Comparison of ENCODE assay signal across 8 mouse cellular contexts in the genomic region with DNA sequence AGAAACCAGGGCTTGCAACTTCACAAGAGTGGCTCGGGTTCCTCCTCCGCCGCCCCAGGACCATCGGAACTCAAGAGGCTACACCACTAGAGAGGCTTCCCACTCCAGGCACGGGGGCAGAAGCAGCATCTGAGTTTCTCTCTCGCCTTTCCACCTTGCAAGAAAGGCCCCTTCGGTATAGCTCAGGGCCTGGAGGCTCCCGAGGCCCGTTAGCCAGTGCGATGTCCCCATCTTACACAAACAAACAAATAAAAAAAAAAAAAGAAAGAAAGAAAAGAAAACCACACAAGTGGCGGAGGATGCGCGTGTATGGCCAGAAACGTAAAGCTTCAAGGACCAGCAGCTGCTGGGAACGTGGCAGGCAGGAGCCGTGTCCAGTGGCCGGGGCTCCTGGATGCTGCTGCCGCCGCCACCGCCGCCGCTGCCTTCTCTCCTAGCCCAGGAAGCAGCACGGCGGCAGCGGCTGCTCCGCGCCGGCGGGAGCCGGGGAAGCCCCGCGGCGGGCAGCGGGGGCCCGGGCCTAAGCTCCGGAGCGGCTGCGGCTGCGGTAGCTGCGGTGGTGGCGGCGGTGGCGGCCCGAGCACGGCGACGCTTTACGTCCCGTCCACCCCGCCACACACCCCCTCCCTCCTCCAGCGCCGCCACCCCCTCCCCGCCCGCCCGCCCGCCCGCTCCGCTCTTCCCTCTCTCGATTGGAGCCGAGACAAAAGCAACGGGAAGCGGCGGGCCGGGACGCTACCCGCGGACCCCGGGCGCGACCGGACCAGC. TPM values are rescaled to one million over a fixed set of nuclear protein-coding genes. Genes with fewer than 3 reads are reported as not detected.
DNase-seq lines count a peak whose midpoint lies in the region; ATAC-seq and TF ChIP-seq lines count a peak whose summit lies in the region.

No protein-coding gene starts in this region.

- peak; percentile 20 to 41 for DNase-seq in heart, adult 18-20 months
- no peak for DNase-seq in heart, adult 8-10 months (ENCODE audit: low spot score)
- DNase-seq in cerebellum, postnatal 14 days = peak; percentile 63 to 66
- peak; percentile 29 for DNase-seq in frontal cortex, postnatal 36 days (ENCODE audit: low spot score in 2 of 2)
- DNase-seq in intestine, embryonic 14.5 days (ENCODE audit: low spot score) = peak; percentile 84
- peak in 1 of 2 experiments; percentile 60 for DNase-seq in spleen, adult 2 months (ENCODE audit: low read depth in 1 of 2, low spot score in 2 of 2)

- H3K9me3 ChIP-seq in intestine, embryonic 14.5 days (ENCODE audit: control insufficient read depth, low read length) = no peaks in the 10 kb centered on the region
- no peaks in the 10 kb centered on the region for H3K9me3 ChIP-seq in limb, embryonic 13.5 days
- no peaks in the 10 kb centered on the region for H3K9me3 ChIP-seq in midbrain, embryonic 13.5 days

- H3K9ac ChIP-seq in intestine, embryonic 14.5 days (ENCODE audit: low read length) = peak overlapping the region; percentile 97
- H3K9ac ChIP-seq in limb, embryonic 13.5 days = peak overlapping the region; percentile 98
- peak overlapping the region; percentile 97 for H3K9ac ChIP-seq in midbrain, embryonic 13.5 days (replicated peaks)

- no peak for TF ChIP-seq CTCF in spleen, adult 2 months (IDR thresholded peaks at IDR 0.05; ENCODE audit: extremely low read depth, insufficient read depth, insufficient read length, insufficient replicate concordance)

- no peaks in the 10 kb centered on the region for H3K27me3 ChIP-seq in intestine, embryonic 14.5 days (replicated peaks; ENCODE audit: control insufficient read depth, insufficient read depth, low read length)
- H3K27me3 ChIP-seq in limb, embryonic 13.5 days = no peaks in the 10 kb centered on the region
- no peaks in the 10 kb centered on the region for H3K27me3 ChIP-seq in midbrain, embryonic 13.5 days
- H3K27me3 ChIP-seq in spleen, adult 2 months (ENCODE audit: control insufficient read depth, insufficient read depth, low read length) = no peaks in the 10 kb centered on the region

- under 1% methylated on average over 40 of the region's 71 CpGs for WGBS in intestine, embryonic 14.5 days
- WGBS in limb, embryonic 13.5 days = under 1% methylated on average over 51 of the region's 71 CpGs
- under 1% methylated on average over 41 of the region's 71 CpGs for WGBS in midbrain, embryonic 13.5 days
- 0% methylated on average over 29 of the region's 71 CpGs for WGBS in spleen, adult 2 months

- peaks cover 8% of the 10 kb centered on the region; the same call in 1 of the 2 replicates for H3K4me1 ChIP-seq in intestine, embryonic 14.5 days (replicated peaks; ENCODE audit: control insufficient read depth, insufficient read depth, low read length)
- peaks cover 24% of the 10 kb centered on the region for H3K4me1 ChIP-seq in limb, embryonic 13.5 days
- peaks cover 26% of the 10 kb centered on the region for H3K4me1 ChIP-seq in midbrain, embryonic 13.5 days (replicated peaks)
- H3K4me1 ChIP-seq in spleen, adult 2 months (ENCODE audit: control insufficient read depth, insufficient read depth, insufficient read length) = peaks cover 4% of the 10 kb centered on the region

- peak; percentile 75 for ATAC-seq in intestine, embryonic 14.5 days (replicated peaks; ENCODE audit: low FRiP score, low TSS enrichment, low read depth)
- peak; percentile 75 for ATAC-seq in limb, embryonic 13.5 days (ENCODE audit: low FRiP score, low read depth)
- ATAC-seq in midbrain, embryonic 13.5 days = peak; percentile 88

- H3K4me2 ChIP-seq in intestine, embryonic 14.5 days (ENCODE audit: low read length) = peak overlapping the region; percentile 67
- H3K4me2 ChIP-seq in limb, embryonic 13.5 days (replicated peaks) = peak overlapping the region; percentile 69
- peak overlapping the region; percentile 81 for H3K4me2 ChIP-seq in midbrain, embryonic 13.5 days (replicated peaks)

- TF ChIP-seq POLR2A in spleen, adult 2 months (IDR thresholded peaks at IDR 0.05; ENCODE audit: low read depth, low read length) = no peak

- H3K36me3 ChIP-seq in intestine, embryonic 14.5 days (ENCODE audit: control insufficient read depth, insufficient read depth, low read length) = peaks cover 8% of the 10 kb centered on the region; the same call in 1 of the 2 replicates
- peaks cover 8% of the 10 kb centered on the region for H3K36me3 ChIP-seq in limb, embryonic 13.5 days
- H3K36me3 ChIP-seq in midbrain, embryonic 13.5 days = peaks cover 12% of the 10 kb centered on the region; the same call in 1 of the 2 replicates
- peaks cover 1% of the 10 kb centered on the region; the same call in 1 of the 2 replicates for H3K36me3 ChIP-seq in spleen, adult 2 months (ENCODE audit: control insufficient read depth, insufficient read depth, low read length)

- H3K4me3 ChIP-seq in intestine, embryonic 14.5 days (ENCODE audit: low read depth, low read length) = peak overlapping the region; percentile 95
- peak overlapping the region; percentile 95 for H3K4me3 ChIP-seq in limb, embryonic 13.5 days
- H3K4me3 ChIP-seq in midbrain, embryonic 13.5 days (replicated peaks) = peak overlapping the region; percentile 92
- peak overlapping the region; percentile 92 for H3K4me3 ChIP-seq in spleen, adult 2 months (ENCODE audit: extremely low read depth, insufficient read depth, insufficient read length)

- peak overlapping the region; percentile 99 for H3K27ac ChIP-seq in intestine, embryonic 14.5 days (ENCODE audit: low read depth)
- peak overlapping the region; percentile 99 for H3K27ac ChIP-seq in limb, embryonic 13.5 days
- H3K27ac ChIP-seq in midbrain, embryonic 13.5 days = peak overlapping the region; percentile 99
- H3K27ac ChIP-seq in spleen, adult 2 months (ENCODE audit: insufficient read depth, low read length) = peak overlapping the region; percentile 94

RNA-seq across cellular contexts. Expression of a gene that starts 0.5 kb away (rescaled TPM):
- total RNA-seq in heart, adult 18-20 months (2021) = 10 to 100 TPM; 38.3 to 39.2 TPM
- 10 to 100 TPM; 30.3 to 38.1 (median 35.3) TPM for total RNA-seq in heart, adult 8-10 months (2022)
- polyA plus RNA-seq in intestine, embryonic 14.5 days (2014; fragmentation: Nextera tagmentation; extraction: Ambion mirVana) = 95.4 and 101 TPM in 2 replicates
- polyA plus RNA-seq in limb, embryonic 13.5 days (2015; fragmentation: Nextera tagmentation; extraction: Ambion mirVana) = 128 and 129 TPM in 2 replicates
- polyA plus RNA-seq in midbrain, embryonic 13.5 days (2015; fragmentation: Nextera tagmentation; extraction: Ambion mirVana) = 111 and 117 TPM in 2 replicates
- polyA plus RNA-seq in spleen, adult 2 months (2012; rRNA removed) = 23.9 and 25.6 TPM in 2 replicates
